Mouse (Mus musculus) megakaryocyte progenitor cell, adult 5-6 weeks (primary cell): ENCODE measurements around the gene Khdc1c. TPM values are rescaled to one million over a fixed set of nuclear protein-coding genes. Genes with fewer than 3 reads are reported as not detected.
"Not testable (repeated sequence)": the region's sequence is repeated elsewhere in the genome, so short reads cannot be mapped to it uniquely, and the experiment has no call there.

Experiments
- ATAC-seq: replicated peaks from 2 replicates; pipeline ENCODE4 v1.8.0; 2016; ENCODE audit warnings: mild to moderate bottlenecking, moderate TSS enrichment, inconsistent platforms; ENCODE audit not compliant: poor library complexity
- total RNA-seq, 2 experiments: library from RNA; stranded (forward) in 1 of 2; stranded (reverse) in 1 of 2; fragments of 157-497, 149-512 nt in 1 of 2; fragments of 200-1000 nt in 1 of 2; gene quantifications; 2 replicates each; pipeline versions ENCODE4 v1.2.3 to v1.2.4; 2015 to 2017

Khdc1c gene
- not detected in 2 replicates for total RNA-seq (2015)
- not detected in 2 replicates for total RNA-seq (2017)

GRCm38 (mm10) chr1:21368031-21368430 lies at the start of gene Khdc1c:
Khdc1c (plus strand) TSS chr1:21368331.
- not testable (repeated sequence) for ATAC-seq

GRCm38 (mm10) chr1:21320271-21320670 lies 47.9 kb upstream of the Khdc1c start:
- not testable (repeated sequence) for ATAC-seq

DNA sequence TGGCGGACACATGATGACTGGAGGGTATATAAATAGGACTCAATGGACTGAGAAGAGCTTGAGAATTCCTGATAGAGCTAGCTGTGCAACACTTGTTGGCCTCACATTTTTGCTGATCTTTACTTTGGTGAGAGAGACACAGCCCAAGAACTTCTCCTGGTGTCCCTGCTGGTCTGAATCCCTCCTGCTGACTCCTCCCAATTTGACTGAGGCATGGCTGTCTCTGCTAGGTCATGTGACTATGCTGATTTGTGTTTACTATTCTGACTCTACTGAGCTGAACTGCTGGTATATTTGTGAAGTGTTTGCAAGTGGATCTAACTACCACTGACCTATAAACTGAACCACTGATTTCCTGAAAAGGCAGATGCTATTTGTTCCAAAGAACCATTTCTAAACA lies 46.5 kb upstream of the Khdc1c start:
- no peak for ATAC-seq

DNA sequence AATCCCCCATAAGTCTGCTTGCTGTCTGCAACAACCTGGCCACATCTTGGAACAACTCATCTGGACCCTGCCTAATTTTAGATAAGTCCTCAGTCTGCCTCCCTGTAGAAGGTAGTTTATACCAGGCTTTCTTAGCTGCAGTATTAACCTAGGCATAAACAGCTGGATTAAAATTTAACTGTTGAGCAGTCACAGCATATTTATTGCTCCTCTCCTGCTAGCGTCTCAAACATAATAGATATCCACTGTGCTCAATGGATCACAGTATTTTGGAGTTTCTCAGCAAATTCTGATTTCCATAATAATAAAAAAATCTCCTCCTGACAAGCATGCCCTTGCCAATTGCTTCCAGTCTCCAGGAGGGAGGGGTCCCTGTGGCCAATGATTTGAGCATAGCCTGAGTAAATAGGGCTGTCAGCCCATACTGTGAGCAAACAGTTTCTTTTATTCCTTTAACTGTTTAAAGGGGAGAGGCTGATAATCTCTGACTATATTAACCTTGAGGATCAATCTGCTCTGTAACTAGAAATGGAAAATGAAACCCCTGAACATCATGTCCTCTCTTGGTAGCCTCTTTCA lies 44.0 kb upstream of the Khdc1c start:
- ATAC-seq: no peak

DNA sequence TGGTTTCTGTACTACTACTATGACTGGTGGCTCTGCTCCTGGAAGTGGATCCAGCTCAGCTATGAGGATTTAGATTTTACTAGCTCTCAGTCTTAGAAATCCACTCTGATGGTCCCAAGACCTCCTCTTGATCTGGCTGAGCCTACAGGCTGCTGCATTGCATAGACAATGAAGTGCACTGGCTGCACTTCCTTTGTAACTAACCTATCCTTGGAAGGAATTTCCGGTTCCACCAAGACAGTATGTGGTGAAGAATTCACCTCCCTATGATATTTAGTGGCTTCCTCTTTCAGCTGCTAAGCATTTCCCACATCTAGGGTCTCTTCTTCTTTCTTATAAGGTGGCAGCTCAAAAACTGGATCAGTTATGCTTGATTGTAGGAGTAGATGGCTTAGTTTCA lies 43.5 kb upstream of the Khdc1c start:
- 0 out of 2 replicates have a peak, but pooled peaks have one; percentile 29 for ATAC-seq

GRCm38 (mm10) chr1:21326733-21327132 lies 41.4 kb upstream of the Khdc1c start:
- ATAC-seq: no peak

- not testable (repeated sequence) for ATAC-seq
These were observed 37.0 kb upstream of the Khdc1c start for GRCm38 (mm10) chr1:21331161-21331560.

DNA sequence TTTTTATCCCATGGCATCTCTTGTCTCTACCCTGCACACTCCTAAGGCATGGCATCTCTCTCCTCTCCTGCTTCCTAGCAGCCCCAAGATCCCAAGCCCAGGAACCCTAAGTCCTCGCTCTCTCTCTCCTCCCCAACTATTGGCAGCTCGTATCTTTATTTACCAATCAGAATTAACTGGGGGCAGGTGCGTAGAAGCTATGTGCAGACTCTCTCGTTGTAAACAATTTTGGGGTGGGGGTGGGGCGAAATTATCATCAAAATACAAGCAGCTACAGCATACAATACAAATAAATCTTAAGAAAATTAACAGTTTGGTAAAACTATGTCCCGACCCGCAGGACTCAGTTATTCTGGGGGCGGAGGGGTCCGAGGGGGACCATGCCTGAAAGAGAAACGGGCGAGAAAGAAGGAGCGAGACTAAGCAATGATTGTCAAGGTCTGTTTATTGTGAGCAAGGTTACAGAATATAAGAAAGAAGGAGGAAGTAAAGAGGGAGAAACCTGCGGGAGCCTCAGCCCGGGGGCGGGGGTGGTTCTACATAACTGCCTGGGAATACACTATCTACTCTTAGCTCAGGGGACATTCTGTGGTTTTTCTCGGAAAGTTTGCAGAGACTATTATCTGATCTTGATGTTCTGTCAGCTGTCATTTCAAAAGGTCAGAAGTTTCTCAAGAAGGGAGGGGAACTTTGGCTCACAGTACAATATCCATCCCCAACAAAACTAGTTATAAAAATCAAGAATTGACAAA lies 34.7 kb upstream of the Khdc1c start:
- ATAC-seq: peak; percentile 68

DNA sequence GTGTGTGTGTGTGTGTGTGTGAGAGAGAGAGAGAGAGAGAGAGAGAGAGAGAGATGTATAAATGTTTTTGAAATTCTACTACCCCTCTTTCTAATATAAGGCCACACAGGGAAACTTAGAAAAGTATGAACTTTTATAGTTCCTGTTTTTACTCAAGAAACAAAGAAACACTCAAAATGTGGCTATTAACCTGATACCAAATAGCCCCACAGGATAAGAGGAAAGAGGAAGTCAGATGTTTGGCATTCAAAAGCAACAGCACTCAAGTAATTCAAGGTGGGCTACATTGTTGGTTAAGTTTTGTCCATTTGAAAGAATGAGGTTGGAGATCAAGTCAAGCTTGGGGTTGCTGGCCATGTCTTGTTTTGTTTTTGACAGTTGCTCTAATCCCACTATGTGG lies 32.3 kb upstream of the Khdc1c start:
- peak; percentile 63 for ATAC-seq

DNA sequence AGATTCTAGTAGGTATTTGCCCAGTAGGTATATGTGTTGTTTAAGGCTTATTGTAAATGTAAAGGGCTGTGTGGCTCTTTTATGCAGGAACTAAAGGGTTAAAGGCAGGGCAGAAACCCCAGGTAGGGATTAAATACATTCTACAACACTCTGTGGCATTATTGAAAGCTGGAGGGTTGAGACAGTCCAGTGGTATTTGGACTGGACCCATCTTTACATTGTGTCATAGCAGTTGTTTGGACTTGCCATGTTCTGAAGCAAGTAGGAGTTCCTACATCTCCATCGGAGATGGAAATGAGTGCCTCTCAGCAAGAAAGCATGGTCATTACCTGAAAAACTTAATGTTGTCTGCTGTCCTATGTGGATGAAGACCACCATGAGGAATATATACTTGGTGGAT lies 27.4 kb upstream of the Khdc1c start:
- ATAC-seq: no peak

DNA sequence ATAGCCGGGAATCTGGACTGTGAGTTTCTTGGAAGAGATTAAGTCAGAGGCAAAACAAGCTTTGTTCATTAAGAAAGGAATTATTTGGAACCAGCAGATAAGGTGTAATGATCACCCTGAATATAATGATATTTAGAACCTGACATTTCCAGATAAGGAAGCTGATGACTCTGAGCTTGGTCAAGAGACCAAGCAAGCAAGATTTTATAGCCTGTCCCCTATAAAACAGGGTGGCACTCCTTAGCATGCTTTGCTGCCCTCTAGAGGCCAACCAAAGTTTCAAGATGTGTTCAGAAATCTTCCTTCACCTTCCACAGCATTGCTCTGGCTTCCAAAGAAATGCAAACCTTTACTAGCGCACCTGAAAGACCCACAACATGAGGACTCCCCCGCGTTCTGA lies 23.9 kb upstream of the Khdc1c start:
- peak; percentile 98 for ATAC-seq

GRCm38 (mm10) chr1:21344752-21345151 lies 23.4 kb upstream of the Khdc1c start:
- not testable (repeated sequence) for ATAC-seq

DNA sequence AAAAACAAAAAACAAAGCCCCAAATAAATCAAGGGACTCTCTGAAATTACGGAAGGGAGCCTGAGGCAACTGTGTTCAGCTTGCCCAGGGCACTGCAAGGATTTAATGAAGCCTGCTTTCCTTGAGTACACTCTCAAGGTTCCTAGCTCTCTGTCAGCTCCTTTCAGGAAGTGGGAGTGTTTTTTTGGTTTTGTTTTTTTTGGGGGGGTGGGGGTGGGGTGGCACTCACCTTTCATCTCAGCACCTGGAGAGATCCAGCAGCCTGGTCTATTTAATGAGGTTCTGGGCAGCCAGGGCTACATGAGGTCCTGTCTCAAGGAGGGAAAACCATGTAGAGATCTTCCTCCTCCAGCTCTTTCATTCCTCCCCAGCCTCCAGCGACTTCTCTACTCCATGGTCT lies 18.8 kb upstream of the Khdc1c start, which contains the start of gene Khdc1a:
Gene Khdc1a (plus strand): TSS at position 301 of the 400 bp plus-strand sequence.
- no peak for ATAC-seq

- no peak for ATAC-seq
These were observed 15.1 kb downstream of the Khdc1c start, which contains the start of gene Khdc1b for GRCm38 (mm10) chr1:21383256-21383655. Khdc1b (plus strand) TSS chr1:21383556.

- no peak for ATAC-seq
These were observed 23.1 kb downstream of the Khdc1c start for GRCm38 (mm10) chr1:21391138-21391671.

DNA sequence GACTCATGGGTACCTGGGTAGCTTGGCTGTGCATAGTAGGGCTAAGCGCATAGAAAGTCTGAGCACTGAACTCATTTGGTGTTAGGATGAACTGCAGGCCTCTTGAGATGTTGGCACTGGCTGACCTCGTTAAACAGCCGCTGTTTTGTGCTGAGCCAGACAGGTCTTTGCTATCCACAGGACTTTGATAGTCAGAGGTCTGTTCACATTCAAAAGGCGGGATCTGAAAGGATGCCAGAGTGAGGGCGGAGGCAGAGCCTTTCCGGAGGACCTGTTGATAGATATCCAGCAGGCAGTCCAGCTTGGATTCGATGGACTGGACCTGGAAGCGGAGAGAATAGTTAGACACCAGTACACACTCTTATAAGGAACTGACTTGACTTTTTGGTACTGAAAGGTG lies 34.7 kb downstream of the Khdc1c start:
- no peak for ATAC-seq

DNA sequence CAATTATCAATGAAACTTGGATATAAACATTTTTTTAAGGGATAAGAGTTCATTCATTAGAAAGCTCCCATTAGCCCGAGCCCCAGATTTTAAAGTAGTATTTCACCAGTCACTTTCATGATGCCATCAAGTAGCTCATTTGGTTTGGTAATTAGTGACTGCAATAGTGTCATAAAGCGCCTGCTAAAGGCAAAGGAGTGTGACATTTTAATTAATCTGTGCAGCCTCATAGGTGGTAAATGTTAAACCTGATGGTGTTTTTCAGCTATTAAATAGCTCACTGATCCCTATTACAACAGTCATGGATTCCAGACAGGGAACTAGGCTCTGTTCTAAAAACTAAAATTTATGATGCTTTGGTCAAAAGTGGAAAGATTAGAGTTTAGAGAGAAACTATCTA lies 39.1 kb downstream of the Khdc1c start:
- no peak for ATAC-seq

DNA sequence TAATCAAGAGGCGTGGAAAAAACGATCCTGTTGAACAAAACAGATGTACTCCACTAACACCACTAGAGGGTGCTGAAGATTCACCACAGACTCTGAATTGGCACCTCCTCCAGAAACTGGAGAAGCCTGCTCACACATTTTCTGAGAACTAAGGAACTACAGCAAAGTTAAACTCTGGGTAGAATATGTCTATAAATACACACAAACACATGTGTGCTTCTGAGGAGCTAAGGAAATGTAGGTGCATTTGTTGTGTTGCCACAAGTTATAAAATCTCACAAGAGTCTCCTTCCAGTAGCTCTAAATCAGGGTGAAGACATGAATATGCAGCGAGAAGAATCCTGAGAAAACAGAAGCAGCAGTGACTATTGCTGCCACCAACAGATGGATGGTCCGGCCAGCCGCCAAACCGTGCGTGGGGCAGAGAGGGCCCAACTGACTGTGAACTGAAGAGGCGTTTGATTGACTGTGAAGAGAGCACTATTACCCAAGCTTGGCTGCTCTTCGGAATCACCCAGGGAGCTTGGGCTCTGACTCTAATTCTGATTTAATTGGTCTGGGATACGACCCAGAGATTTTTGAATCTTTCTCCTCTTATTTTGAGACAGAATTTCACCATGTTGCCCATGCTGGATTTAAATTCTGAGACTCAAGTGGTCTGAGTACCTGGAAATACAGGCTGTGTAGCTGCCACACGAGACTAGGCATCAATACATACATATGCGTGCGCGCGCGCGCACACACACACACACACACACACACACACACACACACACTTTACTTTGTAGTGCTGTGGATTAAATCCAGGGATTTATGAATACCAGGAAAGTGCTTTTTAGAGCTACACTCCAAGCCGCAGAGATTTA lies 43.4 kb downstream of the Khdc1c start:
- ATAC-seq: peak; percentile 96

DNA sequence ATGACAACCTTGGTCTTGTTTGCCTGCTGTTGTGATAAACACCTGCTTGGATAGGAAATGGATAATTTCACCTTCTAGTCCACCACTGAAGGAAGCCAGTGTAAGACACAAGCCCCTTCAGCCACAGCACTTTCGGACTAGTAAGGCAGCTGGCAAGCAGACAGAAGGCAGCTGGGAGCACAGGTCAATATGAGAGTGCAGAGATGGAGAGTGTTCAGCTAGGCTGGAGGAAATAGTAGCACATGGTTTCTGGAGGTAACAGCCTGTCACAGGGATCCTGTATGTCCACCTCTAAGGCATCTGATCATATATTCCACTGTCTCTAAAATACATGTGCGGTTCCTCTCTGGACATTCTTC lies 44.0 kb downstream of the Khdc1c start:
- ATAC-seq: no peak

- no peak for ATAC-seq
These were observed 51.2 kb downstream of the Khdc1c start for GRCm38 (mm10) chr1:21419370-21419769.
